Mouse (Mus musculus): ENCODE measurements at regions not wholly inside any gene's neighbourhood (a gene's known extent, or its start where the extent isn't known, plus 50 kb on each side); places are given as distances from the start of the nearest gene placed in this dataset.

DNA sequence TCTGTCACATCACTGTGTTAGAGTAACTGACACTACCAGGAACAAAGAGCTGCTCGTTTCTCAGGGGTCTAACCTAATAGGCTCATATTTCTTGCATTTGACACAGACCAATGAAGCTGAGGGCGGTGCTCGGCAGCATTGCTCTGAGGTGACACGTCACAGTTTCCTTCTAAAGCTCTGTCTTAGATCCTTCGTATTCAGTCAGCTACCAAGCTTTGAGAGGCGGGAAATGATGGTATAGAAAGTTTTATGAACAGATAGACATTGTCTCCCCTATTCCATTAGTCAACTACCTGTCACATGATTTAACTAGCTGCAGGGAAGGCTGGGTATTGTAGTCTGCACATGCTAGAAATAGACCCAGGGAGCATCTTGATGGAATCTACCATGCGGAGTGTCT, 60.2 kb upstream of the Egfl6 start:
- TF ChIP-seq CTCF (IDR thresholded peaks at IDR 0.05; ENCODE audit: low read depth, low read length): no peak
- TF ChIP-seq POLR2A (IDR thresholded peaks at IDR 0.05; ENCODE audit: extremely low read depth, insufficient read depth, low read length): no peak
